Mouse (Mus musculus): ENCODE data around the gene Rpn2.

GRCm38 (mm10) chr2:157343337-157343736 is 64.5 kb downstream of the Rpn2 start:
- TF ChIP-seq CTCF (IDR thresholded peaks at IDR 0.05; ENCODE audit: low read depth) (no peak), EP300 (IDR thresholded peaks at IDR 0.05; ENCODE audit: low read depth) (no peak)

Measured in heart, postnatal 0 days (tissue).